Mouse (Mus musculus): Measurements from ENCODE around the gene Vrk1. TPM values are rescaled to one million over a fixed set of nuclear protein-coding genes. Genes with fewer than 3 reads are reported as not detected.

Vrk1 gene
- polyA plus RNA-seq, 1 experiment from 2014 or later: 76.4 TPM

- Histone ChIP-seq H3K27ac (no peak overlapping the region), H3K4me3 (no peak overlapping the region), H3K27me3 (ENCODE audit: insufficient read depth, poor library complexity, severe bottlenecking) (no peaks in the 10 kb centered on the region), H3K4me1 (no peaks in the 10 kb centered on the region), H3K9me3 (no peaks in the 10 kb centered on the region), H3K36me3 (no peaks in the 10 kb centered on the region)
- WGBS: 60% methylated on average over 5 of the region's 5 CpGs
- no peak for DNase-seq (ENCODE audit: low spot score)
Observed at GRCm38 (mm10) chr12:106115892-106116206, 105.8 kb downstream of the Vrk1 start.

- Histone ChIP-seq H3K4me1 (peaks cover 4% of the 10 kb centered on the region; the same call in 1 of the 2 replicates), H3K27me3 (ENCODE audit: insufficient read depth, poor library complexity, severe bottlenecking) (no peaks in the 10 kb centered on the region), H3K4me3 (no peak overlapping the region), H3K36me3 (no peaks in the 10 kb centered on the region), H3K9me3 (no peaks in the 10 kb centered on the region), H3K27ac (no peak overlapping the region)
- no peak for DNase-seq (ENCODE audit: low spot score)
- 75% methylated on average over 14 of the region's 14 CpGs for WGBS
Observed at GRCm38 (mm10) chr12:106123276-106123675, 113.2 kb downstream of the Vrk1 start.

GRCm38 (mm10) chr12:106124581-106124980 lies 114.6 kb downstream of the Vrk1 start:
- no peaks in the 10 kb centered on the region for H3K36me3 ChIP-seq
- no peak overlapping the region for H3K4me3 ChIP-seq
- no peaks in the 10 kb centered on the region for H3K9me3 ChIP-seq
- 88% methylated on average over 3 of the region's 3 CpGs for whole genome bisulfite sequencing
- peaks cover 4% of the 10 kb centered on the region; the same call in 1 of the 2 replicates for H3K4me1 ChIP-seq
- DNase-seq (ENCODE audit: low spot score): no peak
- no peak overlapping the region for H3K27ac ChIP-seq
- H3K27me3 ChIP-seq (ENCODE audit: insufficient read depth, poor library complexity, severe bottlenecking): no peaks in the 10 kb centered on the region

Other genes starting within 250 kb of the Vrk1 start
- 205 and 222 TPM in 2 replicates for gene Papola, start 225.5 kb upstream of the Vrk1 start, polyA plus RNA-seq (2016; fragmentation: Nextera tagmentation; extraction: Ambion mirVana)

Data from heart, embryonic 10.5 days (tissue).